Mouse (Mus musculus): ENCODE measurements around the gene Ppp2r1b. TPM values are rescaled to one million over a fixed set of nuclear protein-coding genes. Genes with fewer than 3 reads are reported as not detected.

The Ppp2r1b gene
- polyA plus RNA-seq, 1 experiment, result 16.2 TPM

DNA sequence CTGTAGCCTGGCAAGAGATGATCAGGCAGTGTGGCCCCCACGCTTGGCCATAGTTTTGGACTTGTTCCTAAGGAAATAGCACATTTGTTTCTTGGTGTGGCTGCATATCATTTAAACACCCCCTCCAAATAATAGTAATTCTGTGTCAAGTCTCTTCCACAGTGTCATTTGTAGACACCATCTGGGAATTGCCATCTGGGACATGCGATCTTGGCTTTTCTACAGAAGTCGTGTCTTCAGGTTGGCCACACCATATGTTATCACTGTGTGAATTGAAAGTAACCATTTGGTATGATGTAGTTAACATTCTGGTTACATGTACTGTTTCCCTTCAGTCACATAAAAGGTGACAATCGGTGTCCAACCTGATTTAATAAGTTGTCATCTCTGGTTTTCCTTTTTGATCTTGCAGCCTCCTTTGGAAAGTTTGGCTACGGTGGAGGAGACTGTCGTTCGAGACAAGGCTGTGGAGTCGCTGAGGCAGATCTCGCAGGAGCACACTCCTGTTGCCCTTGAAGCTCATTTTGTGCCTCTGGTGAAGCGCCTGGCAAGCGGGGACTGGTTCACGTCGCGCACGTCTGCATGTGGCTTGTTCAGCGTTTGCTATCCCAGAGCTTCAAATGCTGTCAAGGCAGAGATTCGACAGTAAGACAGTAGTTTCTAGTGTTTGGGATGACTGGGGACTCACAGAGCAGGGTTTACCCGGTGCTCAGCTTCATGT is 16.2 kb downstream of the Ppp2r1b start:
- no peak for TF ChIP-seq CTCF (IDR thresholded peaks at IDR 0.05; ENCODE audit: low read depth, low read length)
- no peak for TF ChIP-seq POLR2A (IDR thresholded peaks at IDR 0.05; ENCODE audit: borderline replicate concordance, low read depth, low read length)
- H3K4me3 ChIP-seq (ENCODE audit: insufficient read depth, low read length), result no peak overlapping the region
- H3K27ac ChIP-seq (ENCODE audit: insufficient read depth, low read depth, low read length), result no peak overlapping the region
- H3K4me1 ChIP-seq (ENCODE audit: control insufficient read depth, insufficient read depth, low read length), result peaks cover 5% of the 10 kb centered on the region

- H3K4me1 ChIP-seq (ENCODE audit: control insufficient read depth, insufficient read depth, low read length), result peaks cover 4% of the 10 kb centered on the region
- no peak overlapping the region for H3K27ac ChIP-seq (ENCODE audit: insufficient read depth, low read depth, low read length)
- no peak for TF ChIP-seq POLR2A (IDR thresholded peaks at IDR 0.05; ENCODE audit: borderline replicate concordance, low read depth, low read length)
- TF ChIP-seq CTCF (IDR thresholded peaks at IDR 0.05; ENCODE audit: low read depth, low read length), result no peak
- no peak overlapping the region for H3K4me3 ChIP-seq (ENCODE audit: insufficient read depth, low read length)
Observed at GRCm38 (mm10) chr9:50863824-50864223, 18.7 kb downstream of the Ppp2r1b start.

DNA sequence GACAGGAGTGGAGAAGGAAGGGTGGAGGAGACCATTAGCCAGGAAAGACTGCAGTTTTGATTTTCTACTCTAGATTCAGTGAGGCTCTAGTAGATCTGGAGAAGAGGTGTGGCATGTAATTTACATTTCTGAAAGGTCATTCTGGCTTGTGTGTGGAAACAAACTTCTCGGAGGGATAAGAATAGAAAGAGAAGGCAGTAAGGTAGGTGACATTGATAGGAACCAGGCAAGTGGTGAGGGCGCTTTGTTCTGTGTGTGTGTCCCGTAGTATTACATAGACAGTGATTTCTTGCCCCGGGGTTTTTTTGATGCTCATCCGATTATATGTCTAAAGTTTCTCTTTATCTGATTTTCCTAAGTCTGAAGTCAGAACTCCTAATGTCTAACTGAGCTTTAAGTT is 19.8 kb downstream of the Ppp2r1b start:
- Histone ChIP-seq H3K4me1 (ENCODE audit: control insufficient read depth, insufficient read depth, low read length) (peaks cover 4% of the 10 kb centered on the region), H3K4me3 (ENCODE audit: insufficient read depth, low read length) (no peak overlapping the region), H3K27ac (ENCODE audit: insufficient read depth, low read depth, low read length) (no peak overlapping the region)
- TF ChIP-seq CTCF (IDR thresholded peaks at IDR 0.05; ENCODE audit: low read depth, low read length) (no peak), POLR2A (IDR thresholded peaks at IDR 0.05; ENCODE audit: borderline replicate concordance, low read depth, low read length) (no peak)

DNA sequence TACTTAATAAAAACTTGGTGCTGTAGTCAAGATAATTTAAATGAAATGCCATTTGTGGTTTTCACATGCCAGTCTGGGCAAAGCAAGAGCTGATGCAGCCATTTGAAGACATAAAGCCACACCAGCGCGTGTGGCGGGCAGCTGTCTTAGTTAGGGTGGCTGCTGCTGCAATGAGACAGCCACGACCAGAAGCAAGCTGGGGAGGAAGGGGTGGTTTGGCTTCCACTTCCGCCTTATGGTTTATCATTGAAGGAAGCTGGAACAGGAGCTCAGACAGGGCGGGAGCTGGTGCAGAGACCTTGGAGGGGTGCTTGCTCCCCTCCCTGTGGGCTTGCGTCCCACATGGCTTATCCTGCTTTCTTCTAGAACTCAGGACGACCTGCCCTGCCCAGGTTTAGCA is 20.7 kb downstream of the Ppp2r1b start:
- no peak overlapping the region for H3K27ac ChIP-seq (ENCODE audit: insufficient read depth, low read depth, low read length)
- H3K4me1 ChIP-seq (ENCODE audit: control insufficient read depth, insufficient read depth, low read length), result peaks cover 4% of the 10 kb centered on the region
- no peak overlapping the region for H3K4me3 ChIP-seq (ENCODE audit: insufficient read depth, low read length)
- TF ChIP-seq POLR2A (IDR thresholded peaks at IDR 0.05; ENCODE audit: borderline replicate concordance, low read depth, low read length) (no peak), CTCF (IDR thresholded peaks at IDR 0.05; ENCODE audit: low read depth, low read length) (no peak)

GRCm38 (mm10) chr9:50867015-50867414 is 21.9 kb downstream of the Ppp2r1b start:
- Histone ChIP-seq H3K27ac (ENCODE audit: insufficient read depth, low read depth, low read length) (no peak overlapping the region), H3K4me1 (ENCODE audit: control insufficient read depth, insufficient read depth, low read length) (peaks cover 4% of the 10 kb centered on the region), H3K4me3 (ENCODE audit: insufficient read depth, low read length) (no peak overlapping the region)
- TF ChIP-seq CTCF (IDR thresholded peaks at IDR 0.05; ENCODE audit: low read depth, low read length), result no peak
- TF ChIP-seq POLR2A (IDR thresholded peaks at IDR 0.05; ENCODE audit: borderline replicate concordance, low read depth, low read length), result no peak

DNA sequence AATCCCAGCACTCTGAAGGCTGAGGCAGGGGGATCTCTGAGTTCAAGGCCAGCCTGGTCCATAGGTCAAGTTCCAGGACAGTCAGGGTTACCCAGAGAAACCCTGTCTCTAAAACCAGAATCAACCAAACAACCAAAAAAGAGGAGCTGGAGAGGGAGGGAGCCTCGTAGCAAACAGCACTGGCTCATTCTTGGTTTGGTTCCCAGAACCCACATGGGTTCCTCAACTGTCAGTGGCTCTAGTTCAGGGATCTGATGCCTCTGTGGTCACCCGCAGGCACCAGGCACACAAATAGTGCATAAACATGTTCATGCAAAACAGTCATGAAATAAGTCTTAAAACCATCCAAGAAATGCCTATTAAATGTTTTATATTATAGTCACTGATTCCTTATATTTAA is 23.1 kb downstream of the Ppp2r1b start:
- Histone ChIP-seq H3K4me3 (ENCODE audit: insufficient read depth, low read length) (no peak overlapping the region), H3K27ac (ENCODE audit: insufficient read depth, low read depth, low read length) (no peak overlapping the region), H3K4me1 (ENCODE audit: control insufficient read depth, insufficient read depth, low read length) (peaks cover 4% of the 10 kb centered on the region)
- TF ChIP-seq CTCF (IDR thresholded peaks at IDR 0.05; ENCODE audit: low read depth, low read length) (no peak), POLR2A (IDR thresholded peaks at IDR 0.05; ENCODE audit: borderline replicate concordance, low read depth, low read length) (no peak)

GRCm38 (mm10) chr9:50873210-50873609 is 28.1 kb downstream of the Ppp2r1b start:
- H3K27ac ChIP-seq (ENCODE audit: insufficient read depth, low read depth, low read length), result no peak overlapping the region
- no peak overlapping the region for H3K4me3 ChIP-seq (ENCODE audit: insufficient read depth, low read length)
- no peak for TF ChIP-seq CTCF (IDR thresholded peaks at IDR 0.05; ENCODE audit: low read depth, low read length)
- TF ChIP-seq POLR2A (IDR thresholded peaks at IDR 0.05; ENCODE audit: borderline replicate concordance, low read depth, low read length), result no peak
- H3K4me1 ChIP-seq (ENCODE audit: control insufficient read depth, insufficient read depth, low read length), result no peaks in the 10 kb centered on the region

DNA sequence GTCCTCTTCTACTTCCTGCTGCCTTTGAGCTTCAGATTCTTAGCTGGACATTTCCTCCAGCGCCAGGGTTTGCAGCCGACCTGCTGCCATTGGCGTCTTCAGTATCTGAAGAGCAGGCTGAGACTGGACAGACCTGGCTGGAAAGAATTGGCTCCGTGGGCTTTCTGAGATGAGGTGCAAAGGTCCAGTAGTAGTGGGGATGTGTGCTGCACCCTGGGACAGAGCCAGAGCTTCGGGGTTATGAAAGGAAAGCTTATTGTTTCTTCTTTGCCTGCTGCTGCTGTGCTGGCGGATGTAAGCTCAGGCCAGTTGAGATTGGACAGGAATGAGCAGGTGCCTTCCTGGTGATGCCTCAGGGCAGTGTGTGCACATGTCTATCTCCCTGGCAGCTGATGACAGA is 28.9 kb downstream of the Ppp2r1b start:
- Histone ChIP-seq H3K27ac (ENCODE audit: insufficient read depth, low read depth, low read length) (no peak overlapping the region), H3K4me1 (ENCODE audit: control insufficient read depth, insufficient read depth, low read length) (no peaks in the 10 kb centered on the region)
- TF ChIP-seq POLR2A (IDR thresholded peaks at IDR 0.05; ENCODE audit: borderline replicate concordance, low read depth, low read length), result no peak

DNA sequence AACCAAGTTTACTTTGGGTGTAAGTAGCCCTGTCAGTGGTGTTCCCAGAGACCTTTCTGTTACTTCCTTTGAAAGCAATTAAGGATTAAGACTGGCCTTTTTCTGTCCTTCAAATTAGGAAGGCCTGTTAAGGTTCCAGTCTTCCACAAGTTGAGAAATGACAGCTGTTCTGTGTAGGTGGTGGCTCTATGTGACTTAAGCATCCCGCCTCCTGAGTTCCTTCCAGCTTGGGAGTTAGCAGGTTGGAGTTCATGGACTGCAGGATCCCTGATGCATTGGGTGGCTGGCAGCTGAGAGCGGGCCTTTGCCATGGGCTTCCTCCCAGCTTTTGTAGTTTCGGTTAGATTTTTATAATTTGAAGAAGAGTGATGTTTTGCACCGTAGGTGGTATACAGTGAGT is 30.4 kb downstream of the Ppp2r1b start:
- no peaks in the 10 kb centered on the region for H3K4me1 ChIP-seq (ENCODE audit: control insufficient read depth, insufficient read depth, low read length)
- TF ChIP-seq CTCF (IDR thresholded peaks at IDR 0.05; ENCODE audit: low read depth, low read length) (no peak), POLR2A (IDR thresholded peaks at IDR 0.05; ENCODE audit: borderline replicate concordance, low read depth, low read length) (no peak)
- H3K4me3 ChIP-seq (ENCODE audit: insufficient read depth, low read length), result no peak overlapping the region
- H3K27ac ChIP-seq (ENCODE audit: insufficient read depth, low read depth, low read length), result no peak overlapping the region

More for the DNA sequence above, 28.9 kb downstream of the Ppp2r1b start:
- no peak overlapping the region for H3K4me3 ChIP-seq (ENCODE audit: insufficient read depth, low read length)

GRCm38 (mm10) chr9:50876287-50876686 is 31.2 kb downstream of the Ppp2r1b start:
- no peak overlapping the region for H3K27ac ChIP-seq (ENCODE audit: insufficient read depth, low read depth, low read length)
- no peak overlapping the region for H3K4me3 ChIP-seq (ENCODE audit: insufficient read depth, low read length)
- no peaks in the 10 kb centered on the region for H3K4me1 ChIP-seq (ENCODE audit: control insufficient read depth, insufficient read depth, low read length)
- TF ChIP-seq POLR2A (IDR thresholded peaks at IDR 0.05; ENCODE audit: borderline replicate concordance, low read depth, low read length) (no peak), CTCF (IDR thresholded peaks at IDR 0.05; ENCODE audit: low read depth, low read length) (no peak)

Data from bone marrow macrophage, adult 2 months (primary cell).